Mouse (Mus musculus) forebrain, embryonic 14.5 days (tissue): Measurements from ENCODE around the gene Cox15. TPM values are rescaled to one million over a fixed set of nuclear protein-coding genes. Genes with fewer than 3 reads are reported as not detected.

Source experiments
- ATAC-seq: fragments of 200-750 bp; cut with Nextera tagmentation; 2 replicates; pipeline ENCODE4 v1.8.0; 2017; ENCODE audit warnings: mild to moderate bottlenecking, moderate library complexity
- DNase-seq: peaks from one replicate; pipeline ENCODE4 v3.0.0-alpha.2; 2015; ENCODE audit warnings: low spot score
- H3K27ac ChIP-seq: fragments of 300-500 bp; sonication (generic); 2 replicates; pipeline ENCODE4 v1.5.1; 2014; ENCODE audit warnings: low read depth, mild to moderate bottlenecking, control low read depth, low read length, moderate library complexity
- H3K27me3 ChIP-seq: fragments of 300-500 bp; sonication (generic); replicated peaks from 2 replicates; pipeline ENCODE4 v1.6.1; 2014; ENCODE audit warnings: low read length, control low read depth, mixed read lengths; ENCODE audit not compliant: control insufficient read depth, insufficient read depth
- H3K36me3 ChIP-seq: fragments of 300-500 bp; sonication (generic); 2 replicates; pipeline ENCODE4 v1.6.1; 2014; ENCODE audit warnings: low read length, control low read depth; ENCODE audit not compliant: control insufficient read depth, insufficient read depth
- H3K4me1 ChIP-seq: fragments of 300-500 bp; sonication (generic); 2 replicates; pipeline ENCODE4 v1.6.1; 2014; ENCODE audit warnings: antibody characterized with exemption, low read length, control low read depth; ENCODE audit not compliant: control insufficient read depth, insufficient read depth
- H3K4me2 ChIP-seq: fragments of 300-500 bp; sonication (generic); 2 replicates; pipeline ENCODE4 v1.6.1; 2014; ENCODE audit warnings: mild to moderate bottlenecking, control low read depth, low read length
- H3K4me3 ChIP-seq: fragments of 300-500 bp; sonication (generic); 2 replicates; pipeline ENCODE4 v1.5.1; 2014; ENCODE audit warnings: low read depth, low read length, control low read depth
- H3K9ac ChIP-seq: fragments of 300-500 bp; sonication (generic); 2 replicates; pipeline ENCODE4 v1.6.1; 2014; ENCODE audit warnings: mild to moderate bottlenecking, low read length, control low read depth, moderate library complexity
- H3K9me3 ChIP-seq: fragments of 300-500 bp; sonication (generic); replicated peaks from 2 replicates; pipeline ENCODE4 v1.6.1; 2016; ENCODE audit warnings: low read length, control low read depth, mixed read lengths; ENCODE audit not compliant: control insufficient read depth
- WGBS: fragments of 180-500 bp; shearing (Covaris S2); extraction: QIAGEN DNeasy Blood & Tissue Kit; methylation state at CpG from one replicate; pipeline ENCODE4 v1.1.7; 2014; 5-methylcytosine and 5-hydroxymethylcytosine counted together
- polyA plus RNA-seq: library from polyadenylated mRNA; unstranded; fragments of >200 nt; fragmentation: Nextera tagmentation; extraction: Ambion mirVana; gene quantifications from 2 replicates; pipeline ENCODE4 v1.2.1, GENCODE M21; 2014

The Cox15 gene
- polyA plus RNA-seq, 1 experiment from 2014 or later: 5.7 TPM

DNA sequence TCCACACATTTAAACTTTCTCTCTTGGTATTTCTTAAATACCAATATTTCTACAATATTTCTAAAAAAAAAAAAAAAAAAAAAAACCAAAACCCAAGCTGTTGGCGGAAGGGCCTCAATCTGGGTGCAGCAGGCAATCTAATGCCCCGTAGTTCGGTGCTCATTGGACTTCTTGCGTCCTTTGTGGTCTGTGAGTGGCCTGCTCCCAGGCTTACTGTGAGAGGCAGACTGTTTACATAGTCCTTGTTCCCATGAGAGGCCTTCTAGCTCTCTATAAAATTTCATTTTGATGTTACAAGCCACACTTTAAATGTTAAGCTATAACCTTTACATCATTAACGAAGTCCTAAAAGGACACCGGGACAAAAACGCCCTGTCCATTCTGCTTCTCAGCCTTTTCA is 44.6 kb downstream of the Cox15 start:
- Histone ChIP-seq H3K4me2 (no peak overlapping the region), H3K36me3 (peaks cover 46% of the 10 kb centered on the region)
- WGBS: 89% methylated on average over 7 of the region's 7 CpGs

DNA sequence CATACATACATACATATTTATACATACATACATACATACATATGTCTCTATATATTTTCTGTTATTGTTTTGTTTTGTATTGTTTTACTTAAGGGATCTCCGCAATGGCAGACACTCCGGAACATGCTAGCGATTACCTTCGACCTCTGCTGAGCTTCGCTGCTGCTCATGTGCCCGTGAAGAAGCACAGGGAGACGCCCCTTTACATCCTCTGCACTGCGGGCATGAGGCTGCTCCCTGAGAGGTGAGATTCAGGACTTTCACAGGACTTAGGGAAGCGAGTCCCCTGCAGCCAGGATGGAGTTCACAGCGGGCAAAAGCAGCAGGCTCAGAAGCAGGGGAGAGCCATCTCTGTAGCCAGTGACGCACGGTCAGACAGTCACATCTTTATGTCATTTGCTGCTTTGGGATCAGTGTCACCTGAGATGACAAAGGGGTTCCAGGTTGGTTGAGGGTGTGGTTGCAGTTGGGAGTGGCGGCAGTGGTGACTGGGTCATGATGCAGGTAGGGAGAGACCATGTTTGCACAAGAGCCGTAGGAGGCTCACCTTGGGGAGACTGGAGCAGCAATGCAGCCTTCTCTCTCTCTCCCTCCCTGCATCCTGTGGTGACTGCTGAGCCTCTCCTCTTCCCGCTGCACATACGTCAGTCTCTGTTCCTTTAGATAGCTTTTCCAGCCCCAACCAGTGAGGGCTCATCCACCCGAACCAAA is 47.9 kb downstream of the Cox15 start:
- no peak for DNase-seq
- Histone ChIP-seq H3K4me3 (no peak overlapping the region), H3K36me3 (peaks cover 43% of the 10 kb centered on the region), H3K27ac (no peak overlapping the region), H3K4me1 (no peaks in the 10 kb centered on the region), H3K9me3 (no peaks in the 10 kb centered on the region), H3K9ac (no peak overlapping the region), H3K4me2 (no peak overlapping the region), H3K27me3 (no peaks in the 10 kb centered on the region)
- ATAC-seq: no peak
- 94% methylated on average over 17 of the region's 17 CpGs for WGBS

More for the DNA sequence above, 44.6 kb downstream of the Cox15 start:
- no peak overlapping the region for H3K4me3 ChIP-seq
- ATAC-seq (no peak), DNase-seq (no peak)
- no peaks in the 10 kb centered on the region for H3K4me1 ChIP-seq
- H3K27me3 ChIP-seq: no peaks in the 10 kb centered on the region
- H3K27ac ChIP-seq: no peak overlapping the region
- no peak overlapping the region for H3K9ac ChIP-seq
- H3K9me3 ChIP-seq: no peaks in the 10 kb centered on the region

DNA sequence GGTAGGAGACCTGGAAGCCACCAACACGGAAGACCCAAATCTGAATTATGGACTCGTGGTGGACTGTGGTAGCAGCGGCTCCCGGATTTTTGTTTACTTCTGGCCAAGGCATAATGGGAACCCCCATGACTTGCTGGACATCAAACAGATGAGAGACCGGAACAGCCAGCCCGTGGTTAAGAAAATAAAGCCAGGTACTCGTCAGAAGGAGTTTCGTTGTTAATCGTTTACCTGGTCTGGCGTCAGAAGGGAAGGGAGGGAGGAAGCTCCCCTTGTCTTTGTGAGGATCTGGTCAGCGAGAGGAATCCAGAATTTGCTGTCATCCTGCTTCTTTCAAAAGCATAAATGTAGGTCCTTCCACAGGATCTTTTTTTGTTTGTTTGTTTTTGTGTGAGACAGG is 48.6 kb downstream of the Cox15 start:
- H3K27me3 ChIP-seq: no peaks in the 10 kb centered on the region
- no peaks in the 10 kb centered on the region for H3K4me1 ChIP-seq
- no peak for ATAC-seq
- H3K27ac ChIP-seq: no peak overlapping the region
- no peaks in the 10 kb centered on the region for H3K9me3 ChIP-seq
- no peak overlapping the region for H3K4me2 ChIP-seq
- H3K9ac ChIP-seq: no peak overlapping the region
- no peak for DNase-seq
- H3K4me3 ChIP-seq: no peak overlapping the region
- H3K36me3 ChIP-seq: peaks cover 47% of the 10 kb centered on the region
- 93% methylated on average over 11 of the region's 11 CpGs for WGBS

DNA sequence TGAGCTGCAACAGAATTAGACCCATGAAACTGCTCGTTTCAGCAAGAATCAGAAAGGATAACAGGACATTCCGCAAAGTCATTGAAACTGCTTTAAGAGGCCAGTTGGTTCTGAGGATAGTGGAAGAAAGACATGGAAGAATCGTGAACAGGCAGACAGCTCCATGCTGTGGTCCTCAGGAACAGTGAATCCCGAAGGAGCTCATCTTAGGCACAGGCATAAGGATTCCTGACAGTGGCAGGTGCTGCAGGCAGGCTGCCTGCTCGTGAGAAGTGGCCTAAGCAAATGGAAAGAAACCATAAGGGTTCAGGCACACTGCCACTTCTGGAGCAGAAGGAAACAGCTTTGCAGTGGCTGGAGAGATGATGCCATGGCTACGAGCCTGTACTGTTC is 53.0 kb downstream of the Cox15 start:
- H3K36me3 ChIP-seq: peaks cover 18% of the 10 kb centered on the region
- no peaks in the 10 kb centered on the region for H3K27me3 ChIP-seq
- no peak for DNase-seq
- H3K9ac ChIP-seq: no peak overlapping the region
- no peak overlapping the region for H3K27ac ChIP-seq
- 84% methylated on average over 6 of the region's 6 CpGs for WGBS
- no peaks in the 10 kb centered on the region for H3K4me1 ChIP-seq
- no peak for ATAC-seq
- H3K4me3 ChIP-seq: no peak overlapping the region
- no peak overlapping the region for H3K4me2 ChIP-seq
- no peaks in the 10 kb centered on the region for H3K9me3 ChIP-seq

- no peak for ATAC-seq
- H3K4me3 ChIP-seq: no peak overlapping the region
- H3K4me2 ChIP-seq: no peak overlapping the region
- DNase-seq: no peak
- H3K4me1 ChIP-seq: no peaks in the 10 kb centered on the region
- H3K9me3 ChIP-seq: no peaks in the 10 kb centered on the region
- no peaks in the 10 kb centered on the region for H3K27me3 ChIP-seq
- H3K9ac ChIP-seq: no peak overlapping the region
- no peak overlapping the region for H3K27ac ChIP-seq
- peaks cover 12% of the 10 kb centered on the region; the same call in 1 of the 2 replicates for H3K36me3 ChIP-seq
- WGBS: 79% methylated on average over 11 of the region's 11 CpGs
Measured at GRCm38 (mm10) chr19:43699021-43699762, 53.6 kb downstream of the Cox15 start.

DNA sequence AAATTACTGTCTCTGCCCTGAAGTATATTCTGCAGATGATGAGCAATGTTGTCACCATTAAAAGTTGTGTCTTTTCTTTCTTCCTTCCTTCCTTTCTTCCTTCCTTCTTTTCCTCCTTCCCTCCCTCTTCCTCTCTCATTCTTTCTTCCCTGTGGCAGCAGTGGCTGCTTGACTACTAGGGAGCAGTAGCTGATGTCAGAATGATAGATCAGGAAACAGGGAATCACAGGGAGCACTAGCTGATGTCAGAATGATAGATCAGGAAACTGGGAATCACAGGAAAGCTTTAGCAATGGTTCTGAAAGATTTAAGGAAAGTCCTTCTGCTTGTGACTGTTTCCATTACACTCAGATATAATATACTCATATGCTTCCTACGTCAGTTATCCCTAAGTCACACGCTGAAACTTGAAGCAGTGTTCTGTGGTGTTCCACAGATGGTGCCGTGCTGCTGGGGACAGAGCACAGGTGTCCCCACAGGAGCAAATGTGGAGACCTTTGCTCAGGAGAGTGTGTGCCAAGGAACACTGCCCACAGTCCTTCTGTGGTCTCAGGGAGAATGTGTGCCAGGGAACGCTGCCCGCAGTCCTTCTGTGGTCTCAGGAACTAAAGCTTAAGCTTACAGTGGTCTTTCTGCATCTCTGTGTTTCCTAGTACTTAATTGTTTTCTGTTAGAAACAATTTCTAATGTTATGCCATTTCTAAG is 55.0 kb downstream of the Cox15 start:
- Histone ChIP-seq H3K4me2 (no peak overlapping the region), H3K9me3 (no peaks in the 10 kb centered on the region), H3K27me3 (no peaks in the 10 kb centered on the region), H3K36me3 (0 out of 2 replicates have a peak, but pooled peaks cover 9% of the 10 kb centered on the region), H3K4me1 (no peaks in the 10 kb centered on the region), H3K4me3 (no peak overlapping the region), H3K27ac (no peak overlapping the region), H3K9ac (no peak overlapping the region)
- ATAC-seq (no peak), DNase-seq (no peak)
- 96% methylated on average over 5 of the region's 5 CpGs for WGBS

DNA sequence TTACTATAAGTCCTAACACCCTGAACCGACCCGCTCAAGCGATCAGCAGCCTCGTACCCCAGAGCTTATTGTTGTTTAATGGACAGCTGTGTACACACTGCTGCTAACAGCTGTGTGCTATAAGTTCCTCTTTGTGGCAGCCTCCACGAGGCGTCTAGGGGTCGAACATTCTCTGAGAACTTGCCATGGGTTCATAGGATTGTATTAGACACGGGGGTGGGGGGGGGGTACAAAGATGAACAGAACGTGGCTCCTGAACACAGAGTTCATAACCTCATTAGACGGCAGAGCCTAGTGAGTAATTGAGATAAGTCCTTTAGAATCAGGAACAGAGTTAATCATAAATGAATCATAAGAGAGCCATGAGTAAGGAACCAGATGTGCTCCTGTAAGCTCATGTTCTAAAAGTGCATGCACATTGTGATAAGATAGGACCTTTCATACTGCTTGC is 57.3 kb downstream of the Cox15 start:
- peaks cover 3% of the 10 kb centered on the region; the same call in 1 of the 2 replicates for H3K4me1 ChIP-seq
- no peaks in the 10 kb centered on the region for H3K9me3 ChIP-seq
- 56% methylated on average over 10 of the region's 10 CpGs for WGBS
- no peak overlapping the region for H3K27ac ChIP-seq
- no peak for DNase-seq
- H3K36me3 ChIP-seq: 0 out of 2 replicates have a peak, but pooled peaks cover 9% of the 10 kb centered on the region
- H3K9ac ChIP-seq: no peak overlapping the region
- H3K4me3 ChIP-seq: no peak overlapping the region
- no peak overlapping the region for H3K4me2 ChIP-seq
- H3K27me3 ChIP-seq: no peaks in the 10 kb centered on the region
- no peak for ATAC-seq

GRCm38 (mm10) chr19:43692815-43693214 is 60.0 kb downstream of the Cox15 start:
- Histone ChIP-seq H3K4me1 (peaks cover 3% of the 10 kb centered on the region; the same call in 1 of the 2 replicates), H3K9me3 (no peaks in the 10 kb centered on the region), H3K4me3 (no peak overlapping the region), H3K27me3 (no peaks in the 10 kb centered on the region), H3K27ac (no peak overlapping the region), H3K36me3 (no peaks in the 10 kb centered on the region), H3K4me2 (no peak overlapping the region), H3K9ac (no peak overlapping the region; the same call in 1 of the 2 replicates)
- DNase-seq (no peak), ATAC-seq (no peak)
- 54% methylated on average over 14 of the region's 14 CpGs for WGBS
